Mouse (Mus musculus): ENCODE measurements around the gene 4933415A04Rik. TPM values are rescaled to one million over a fixed set of nuclear protein-coding genes. Genes with fewer than 3 reads are reported as not detected.

Gene 4933415A04Rik
- total RNA-seq, 2 experiments from 2014 or later, result 1.9 to 2.4 TPM

DNA sequence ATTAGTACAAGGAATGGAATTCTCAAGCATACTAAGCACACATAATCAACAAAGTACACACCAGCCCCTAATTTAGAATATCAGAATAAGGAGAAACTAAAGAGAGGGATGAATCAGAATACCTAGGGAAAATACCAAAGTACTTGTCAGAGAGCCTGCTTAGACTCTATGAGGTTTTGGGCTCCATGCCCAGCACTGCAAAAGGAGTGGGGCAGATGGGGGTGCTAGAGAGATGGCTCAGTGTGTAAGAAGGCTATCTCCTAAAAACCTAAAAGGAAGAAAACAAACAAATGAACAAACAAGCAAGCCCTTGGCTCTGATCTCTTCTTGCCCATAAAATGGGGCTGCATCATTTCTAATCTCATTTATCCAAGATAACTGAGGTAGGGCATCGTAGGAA lies 37.5 kb downstream of the 4933415A04Rik start:
- DNase-seq (ENCODE audit: low spot score in 2 of 2), result peak in 1 of 2 experiments; percentile 49
- no peak overlapping the region for H3K27ac ChIP-seq
- H3K4me3 ChIP-seq, result no peak overlapping the region
- TF ChIP-seq CTCF (conservative IDR thresholded peaks at IDR 0.05), result 0 out of 2 replicates have a peak, but pooled peaks have one; percentile 11

DNA sequence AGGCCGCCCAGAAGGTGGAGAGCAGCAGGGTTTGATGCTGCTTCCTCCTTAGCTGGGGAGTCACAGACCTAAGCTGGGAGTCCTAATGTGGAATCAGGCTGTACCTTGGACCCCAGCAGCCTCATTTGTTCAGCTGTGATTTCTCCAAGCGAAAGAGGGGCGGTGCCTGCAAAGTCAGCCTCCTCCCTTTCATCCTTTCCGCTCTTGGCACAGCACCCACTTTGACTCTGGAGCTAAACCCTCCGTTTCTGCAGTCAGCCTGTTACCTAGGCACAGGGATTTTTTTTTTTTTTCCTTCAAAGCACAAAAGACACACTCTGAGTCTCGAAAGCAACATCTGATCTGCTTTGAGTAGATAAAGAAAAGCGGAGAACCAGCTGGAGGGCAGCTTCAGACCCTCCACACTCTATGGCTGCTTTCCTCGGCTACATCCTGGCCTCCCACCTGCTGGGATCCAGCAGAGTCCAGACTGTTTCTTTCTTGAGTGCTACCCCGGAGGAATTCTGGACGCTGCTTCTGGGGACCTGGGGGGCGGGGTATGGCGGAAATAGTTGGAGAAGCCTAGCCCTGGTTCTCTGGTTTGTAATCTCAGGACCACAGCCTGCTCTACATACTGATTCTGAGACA lies 39.6 kb downstream of the 4933415A04Rik start:
- peak in 1 of 2 experiments; percentile 33 for DNase-seq (ENCODE audit: low spot score in 2 of 2)
- no peak for TF ChIP-seq CTCF (conservative IDR thresholded peaks at IDR 0.05)
- peak overlapping the region; percentile 51 for H3K4me3 ChIP-seq

DNA sequence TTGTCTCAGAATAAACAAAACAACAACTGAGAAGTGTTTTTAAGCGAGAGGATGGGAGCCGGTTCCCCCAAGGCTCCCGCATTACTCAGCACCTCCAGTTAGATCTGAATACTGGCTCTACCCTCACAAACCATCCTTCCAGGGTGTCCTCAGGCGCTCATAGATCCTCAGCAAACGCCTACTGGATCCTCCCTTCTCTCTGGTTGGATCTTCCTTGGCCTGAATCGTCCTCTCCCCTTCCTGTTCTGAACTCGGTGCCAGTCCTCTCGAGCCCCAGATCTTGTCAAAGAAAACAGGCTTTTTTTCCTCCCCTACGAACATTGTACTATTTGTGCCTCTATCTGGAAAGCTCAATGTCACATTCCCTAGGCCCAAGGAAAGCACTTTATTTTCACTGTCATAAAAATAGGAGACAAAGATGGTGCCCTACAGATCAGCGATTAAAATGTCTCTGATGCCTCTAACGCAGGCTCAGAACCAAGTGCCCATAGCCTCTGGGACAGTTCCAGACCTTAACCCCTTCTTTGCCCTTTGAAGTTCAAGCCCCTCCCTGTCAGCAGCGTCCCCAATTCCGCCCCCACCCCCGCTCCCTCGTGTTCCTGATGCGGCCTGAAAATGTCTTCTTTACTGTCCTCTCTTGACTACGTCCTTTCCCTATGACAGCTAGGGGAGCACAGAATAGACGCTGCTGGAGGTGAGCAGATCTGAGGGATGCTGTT lies 40.2 kb downstream of the 4933415A04Rik start:
- no peak for TF ChIP-seq CTCF (conservative IDR thresholded peaks at IDR 0.05)
- Histone ChIP-seq H3K4me3 (peak overlapping the region; percentile 51), H3K27ac (peak overlapping the region; percentile 75)
- no peak for DNase-seq (ENCODE audit: low spot score in 2 of 2)

More for the DNA sequence above, 39.6 kb downstream of the 4933415A04Rik start:
- H3K27ac ChIP-seq, result peak overlapping the region; percentile 75

DNA sequence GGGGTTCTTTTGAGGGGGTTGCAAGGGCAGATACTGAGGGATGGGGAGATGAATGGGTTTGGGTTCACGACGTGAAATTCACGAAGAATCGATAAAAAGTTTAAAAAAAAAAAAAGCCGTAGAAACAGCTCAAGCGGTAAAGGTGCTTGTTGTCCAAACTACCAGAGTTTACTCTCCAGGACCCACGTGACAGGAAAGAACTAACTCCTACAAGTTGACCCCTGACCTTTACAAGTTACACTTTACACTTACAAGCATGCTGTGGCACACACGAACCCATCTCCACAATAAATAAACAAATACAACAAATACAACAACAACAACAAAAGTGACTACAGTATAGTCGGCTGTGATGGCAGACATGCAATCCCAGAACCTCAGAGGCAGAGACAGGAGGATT lies 44.8 kb downstream of the 4933415A04Rik start:
- no peak for DNase-seq (ENCODE audit: low spot score in 2 of 2)
- Histone ChIP-seq H3K4me3 (no peak overlapping the region), H3K27ac (no peak overlapping the region)
- no peak for TF ChIP-seq CTCF (conservative IDR thresholded peaks at IDR 0.05)

DNA sequence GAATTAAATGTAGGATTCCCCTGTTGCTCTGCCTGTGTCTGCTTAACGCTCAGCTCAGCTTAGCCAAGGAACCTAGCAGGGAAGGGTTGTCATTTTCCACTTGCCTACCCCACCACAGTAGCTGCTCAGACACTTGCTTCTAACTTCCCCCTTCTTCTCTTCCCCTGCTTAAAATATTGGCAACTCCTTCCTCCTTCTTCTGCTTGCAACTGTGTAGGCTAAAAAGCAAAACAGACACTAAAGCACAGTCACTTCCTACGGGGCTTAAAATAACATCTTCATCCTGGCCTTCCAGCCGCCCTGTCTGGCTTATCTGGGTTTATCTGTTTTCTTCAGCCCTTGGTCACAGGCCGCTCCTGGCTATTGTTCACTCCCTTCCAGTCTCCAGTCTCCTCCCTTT lies 45.7 kb downstream of the 4933415A04Rik start:
- DNase-seq (ENCODE audit: low spot score in 2 of 2), result no peak
- peak overlapping the region; percentile 78; the same call in 1 of the 2 replicates for H3K27ac ChIP-seq
- no peak for TF ChIP-seq CTCF (conservative IDR thresholded peaks at IDR 0.05)
- H3K4me3 ChIP-seq, result no peak overlapping the region

DNA sequence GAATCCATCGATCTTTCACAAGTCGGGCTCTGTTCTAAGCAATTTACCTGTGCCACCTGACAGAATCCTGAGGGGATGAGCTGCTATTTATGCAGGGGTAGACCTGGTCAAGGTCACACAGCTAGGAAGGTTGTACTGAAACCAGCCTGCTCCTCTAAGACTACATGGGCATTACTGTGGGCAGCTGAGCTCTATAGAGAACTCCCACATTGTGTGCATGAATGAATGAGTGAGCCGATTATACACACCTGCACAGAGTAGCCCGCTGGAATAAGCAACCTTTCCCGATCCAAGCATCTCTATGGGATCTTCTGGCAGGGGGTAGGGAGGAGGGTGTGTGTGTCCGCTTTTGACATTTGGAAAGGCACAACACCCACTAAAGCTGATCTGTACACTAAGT lies 46.3 kb downstream of the 4933415A04Rik start:
- peak overlapping the region; percentile 78 for H3K27ac ChIP-seq
- no peak for DNase-seq (ENCODE audit: low spot score in 2 of 2)
- no peak overlapping the region for H3K4me3 ChIP-seq
- TF ChIP-seq CTCF (conservative IDR thresholded peaks at IDR 0.05), result no peak

DNA sequence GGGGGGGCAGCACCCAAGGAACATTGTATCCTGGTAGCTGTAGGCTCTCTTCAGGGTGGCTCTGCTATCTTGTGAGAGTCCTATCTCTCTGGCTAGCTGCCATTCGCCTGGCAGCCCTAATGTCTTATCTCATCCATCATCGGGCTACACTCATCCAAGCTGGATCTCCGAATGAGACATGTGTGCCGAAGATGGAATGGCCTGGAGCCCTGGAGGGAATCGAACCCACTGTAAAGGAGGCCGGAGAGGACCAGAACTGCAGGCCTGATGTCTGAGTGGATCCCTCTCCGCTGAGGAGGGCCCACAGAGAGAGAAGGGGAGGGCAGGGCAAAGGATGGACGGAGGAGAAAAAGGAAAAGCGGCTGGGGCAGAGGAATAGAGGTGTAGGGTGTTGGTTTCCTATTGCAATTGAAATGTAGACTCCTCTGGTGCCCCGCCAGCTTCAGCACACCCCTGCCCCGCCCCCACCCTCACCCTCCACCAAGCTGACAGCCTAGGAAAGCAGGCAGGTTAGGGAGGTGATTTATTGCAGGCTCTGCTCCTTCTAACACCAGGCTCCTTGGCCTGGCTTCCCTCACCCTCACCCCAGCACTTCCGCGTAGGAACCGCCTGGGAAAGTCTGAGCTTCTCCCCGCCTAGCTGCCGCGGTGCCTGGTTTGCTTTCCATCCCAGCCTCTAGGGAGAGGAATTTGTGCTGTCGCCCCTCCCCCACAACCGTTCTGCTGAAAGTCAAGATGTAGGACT lies 47.0 kb downstream of the 4933415A04Rik start:
- H3K27ac ChIP-seq, result peak overlapping the region; percentile 78
- TF ChIP-seq CTCF (conservative IDR thresholded peaks at IDR 0.05), result peak; percentile 34
- peak; percentile 42 to 62 for DNase-seq (ENCODE audit: low spot score in 2 of 2)
- no peak overlapping the region for H3K4me3 ChIP-seq

DNA sequence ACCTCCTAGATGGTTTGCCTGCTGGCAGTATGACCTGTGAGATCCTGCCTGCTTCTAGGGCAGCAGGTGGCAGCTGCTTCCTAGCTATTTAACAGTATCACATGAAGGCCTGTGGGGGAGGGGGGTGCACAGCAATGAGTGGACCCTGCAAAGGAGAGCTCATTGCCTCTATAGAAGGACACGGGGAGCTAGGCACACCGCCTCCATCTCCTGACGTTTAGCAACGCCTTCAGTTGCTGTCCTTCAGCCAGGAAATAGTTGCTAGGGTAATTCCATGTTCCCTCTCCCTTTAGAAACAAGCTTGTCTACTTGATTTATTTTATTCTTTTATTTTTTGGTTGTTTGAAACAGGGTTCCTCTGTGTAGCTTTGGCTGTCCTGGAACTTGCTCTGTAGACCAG lies 49.9 kb downstream of the 4933415A04Rik start:
- no peak overlapping the region for H3K4me3 ChIP-seq
- peak; percentile 27 to 41 for DNase-seq (ENCODE audit: low spot score in 2 of 2)
- no peak for TF ChIP-seq CTCF (conservative IDR thresholded peaks at IDR 0.05)
- H3K27ac ChIP-seq, result peak overlapping the region; percentile 86

DNA sequence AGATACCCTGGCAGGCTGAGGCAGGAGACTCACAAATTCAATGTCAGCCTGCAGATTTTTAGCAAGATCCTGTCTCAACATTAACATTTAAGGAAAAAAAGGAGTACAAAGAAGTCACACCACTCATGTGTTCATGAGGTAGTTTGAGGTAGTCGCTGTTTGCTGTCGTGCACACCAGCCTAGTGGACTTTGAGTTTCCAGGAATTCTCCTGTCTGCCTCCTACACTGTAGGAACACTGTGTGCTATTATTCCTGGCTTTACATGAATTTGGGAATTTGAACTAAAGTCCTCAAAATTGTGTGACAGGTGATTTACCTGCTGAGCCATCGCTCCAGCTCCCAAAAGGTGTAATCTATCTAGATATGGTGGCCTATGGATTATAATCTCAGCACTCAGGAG lies 51.6 kb downstream of the 4933415A04Rik start:
- Histone ChIP-seq H3K27ac (no peak overlapping the region), H3K4me3 (no peak overlapping the region)
- TF ChIP-seq CTCF (conservative IDR thresholded peaks at IDR 0.05), result no peak
- DNase-seq (ENCODE audit: low spot score in 2 of 2), result no peak

Other genes starting within 250 kb of the 4933415A04Rik start
- gene Pttg1, start 160.8 kb upstream of the 4933415A04Rik start, total RNA-seq (2021), result 10 to 100 TPM; 23.5 to 28.6 TPM
- gene Slu7, start 153.3 kb upstream of the 4933415A04Rik start, total RNA-seq (2021), result 10 to 100 TPM; 54.2 to 54.9 TPM
- gene C1qtnf2, start 112.8 kb upstream of the 4933415A04Rik start, total RNA-seq (2021), result 1 to 10 TPM; 1.3 to 1.4 TPM
- gene Ccnjl, start 58.3 kb upstream of the 4933415A04Rik start, total RNA-seq (2021), result 10 to 100 TPM; 10.8 to 15.5 TPM
- not detected for gene Fabp6, start 14.5 kb downstream of the 4933415A04Rik start, total RNA-seq (2021)
- 10 to 100 TPM; 72.4 to 77.3 TPM for gene Pwwp2a, start 95.0 kb downstream of the 4933415A04Rik start, total RNA-seq (2021)
- 10 to 100 TPM; 55.1 to 58.2 TPM for gene Ttc1, start 161.0 kb downstream of the 4933415A04Rik start, total RNA-seq (2021)